Mouse (Mus musculus): Measurements from ENCODE around the gene Fsd1l.

The Fsd1l gene

DNA sequence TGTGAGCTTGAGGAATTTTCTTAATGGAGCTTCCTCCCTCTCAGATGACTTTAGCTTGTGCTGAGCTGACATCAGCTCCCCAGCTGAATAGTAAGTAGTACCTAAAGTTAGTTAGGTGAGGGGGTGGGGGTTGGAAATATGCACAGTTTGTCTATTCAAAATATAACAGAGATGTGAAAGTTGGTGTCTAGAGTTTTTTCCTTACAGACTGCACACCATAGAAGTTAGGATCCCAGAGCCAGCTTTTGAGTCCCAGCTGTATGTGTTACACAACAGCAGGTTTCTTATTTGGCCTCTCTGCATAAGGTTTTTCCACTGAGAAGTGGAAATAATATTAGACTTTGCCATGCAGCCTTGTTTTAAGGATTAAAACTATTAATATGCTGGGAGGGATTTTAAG lies 118.6 kb downstream of the Fsd1l start:
- DNase-seq (ENCODE audit: low spot score), result no peak

DNA sequence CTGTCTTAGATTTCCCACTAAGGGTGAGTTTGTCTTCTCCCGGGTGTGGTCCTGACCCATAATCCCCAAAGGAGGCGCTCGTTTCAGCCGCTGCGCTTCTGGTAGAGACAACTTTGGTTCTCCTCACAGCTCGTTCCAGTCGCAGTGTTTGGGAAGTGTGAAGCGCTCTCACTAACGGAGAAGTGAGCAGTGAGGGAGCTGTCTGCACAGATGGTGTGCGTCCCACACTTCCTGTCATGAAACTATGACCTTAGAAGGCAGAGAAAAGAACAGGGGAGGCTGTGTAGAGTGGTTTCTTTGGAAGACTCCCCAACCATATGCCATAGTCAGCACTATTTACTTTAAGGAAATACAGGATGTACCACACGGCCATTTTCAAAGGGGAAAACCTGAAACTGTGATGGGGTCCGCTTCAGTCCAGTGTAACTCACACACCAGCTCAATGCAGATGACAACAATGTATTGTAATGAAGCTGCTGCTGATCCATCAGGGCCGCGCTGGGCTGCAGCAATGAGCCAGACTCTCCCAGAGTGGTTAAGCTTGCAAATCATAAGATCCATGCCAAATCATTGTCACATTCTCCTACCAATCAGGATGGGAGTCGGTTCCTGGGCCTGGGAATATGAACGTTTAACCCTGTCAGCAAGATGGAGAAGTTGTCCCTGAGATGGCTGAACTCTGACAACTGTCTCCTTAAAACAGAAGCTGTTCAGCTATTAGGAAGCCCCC lies 119.3 kb downstream of the Fsd1l start:
- no peak for DNase-seq (ENCODE audit: low spot score)
